Mouse (Mus musculus): ENCODE measurements at regions not wholly inside any gene's neighbourhood (a gene's known extent, or its start where the extent isn't known, plus 50 kb on each side); places are given as distances from the start of the nearest gene placed in this dataset.

DNA sequence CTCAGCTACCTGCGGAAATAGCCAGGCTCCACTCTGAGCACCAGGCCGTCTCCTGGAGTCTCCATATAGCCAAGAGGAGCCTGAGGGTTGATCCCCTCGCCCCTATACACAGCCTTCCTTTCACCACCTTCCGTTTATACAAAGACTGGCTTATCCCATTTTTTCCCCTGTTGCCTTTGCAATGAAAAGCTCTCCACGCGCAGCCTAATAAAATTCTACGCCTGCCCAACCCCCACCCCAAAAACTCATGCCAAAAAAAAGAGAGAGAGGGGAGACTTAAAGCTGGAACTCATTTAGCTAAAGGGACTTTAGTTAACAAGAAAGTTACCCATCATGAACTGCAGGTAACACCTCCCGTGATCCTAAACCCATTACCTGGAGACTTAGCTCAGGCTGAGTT lies 762.5 kb downstream of the Kcnj2 start:
- Histone ChIP-seq H3K36me3 (ENCODE audit: control insufficient read depth, insufficient read depth, low read length) (no peaks in the 10 kb centered on the region), H3K4me2 (ENCODE audit: low read length) (no peak overlapping the region), H3K4me3 (ENCODE audit: low read length) (no peak overlapping the region), H3K27me3 (replicated peaks; ENCODE audit: control insufficient read depth, insufficient read depth, low read length) (no peaks in the 10 kb centered on the region), H3K4me1 (ENCODE audit: control insufficient read depth, insufficient read depth, low read depth, low read length) (no peaks in the 10 kb centered on the region), H3K27ac (ENCODE audit: low read depth, low read length) (no peak overlapping the region), H3K9me3 (ENCODE audit: control insufficient read depth, low read length) (no peaks in the 10 kb centered on the region), H3K9ac (ENCODE audit: low read depth, low read length) (no peak overlapping the region)
- WGBS: 70% methylated on average over 8 of the region's 8 CpGs
- ATAC-seq: no peak

DNA sequence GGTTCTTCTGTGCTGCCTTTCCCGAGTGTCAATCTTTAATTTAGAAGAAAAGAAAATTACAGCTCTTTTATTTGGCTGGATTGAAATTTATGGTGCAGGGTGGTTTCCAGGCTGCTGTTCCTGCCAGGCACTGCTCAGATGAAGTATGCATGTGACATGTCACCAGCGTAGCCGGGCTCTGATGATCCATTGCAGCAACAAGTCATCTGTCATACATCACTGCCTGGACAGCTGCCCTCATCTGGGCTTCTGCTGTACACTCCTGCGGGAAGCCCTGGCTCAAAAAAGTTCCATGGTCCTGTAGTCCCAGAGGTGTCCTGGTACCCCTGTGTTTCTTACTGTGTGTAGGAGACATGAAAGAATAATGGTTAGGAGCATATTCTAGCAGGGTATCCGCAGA lies 773.0 kb downstream of the Kcnj2 start:
- no peaks in the 10 kb centered on the region for H3K9me3 ChIP-seq (ENCODE audit: control insufficient read depth, low read length)
- H3K27me3 ChIP-seq (replicated peaks; ENCODE audit: control insufficient read depth, insufficient read depth, low read length): no peaks in the 10 kb centered on the region; the same call in 1 of the 2 replicates
- ATAC-seq: no peak
- no peak overlapping the region for H3K9ac ChIP-seq (ENCODE audit: low read depth, low read length)
- H3K4me2 ChIP-seq (ENCODE audit: low read length): no peak overlapping the region
- H3K36me3 ChIP-seq (ENCODE audit: control insufficient read depth, insufficient read depth, low read length): no peaks in the 10 kb centered on the region
- H3K27ac ChIP-seq (ENCODE audit: low read depth, low read length): no peak overlapping the region
- 59% methylated on average over 5 of the region's 5 CpGs for WGBS
- H3K4me1 ChIP-seq (ENCODE audit: control insufficient read depth, insufficient read depth, low read depth, low read length): no peaks in the 10 kb centered on the region
- no peak overlapping the region for H3K4me3 ChIP-seq (ENCODE audit: low read length)

DNA sequence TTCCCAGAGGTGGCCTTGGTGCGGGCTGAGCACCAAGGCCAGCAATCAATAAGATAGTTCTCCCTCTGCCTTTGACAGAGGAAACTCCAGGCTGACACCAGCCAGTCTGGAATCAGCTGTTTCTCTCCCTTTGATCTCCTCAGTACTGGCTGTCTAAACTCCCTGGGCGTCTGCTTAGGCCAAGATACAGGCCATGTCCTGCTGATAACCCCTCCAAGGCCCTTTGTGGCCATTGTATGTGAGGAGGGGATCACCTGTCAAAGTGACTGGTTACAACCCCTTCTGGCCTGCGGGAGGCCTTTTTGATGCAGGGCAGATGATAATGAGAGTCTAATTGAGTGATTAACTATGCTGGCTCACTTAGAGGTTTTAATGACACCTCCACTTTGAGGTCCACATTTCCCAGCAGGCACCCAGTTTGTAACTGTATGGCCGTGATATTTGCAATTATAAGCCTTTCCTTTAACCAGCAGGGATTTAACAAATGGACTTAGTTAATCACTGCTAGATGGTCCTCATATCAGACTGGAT lies 777.8 kb downstream of the Kcnj2 start:
- H3K27ac ChIP-seq (ENCODE audit: low read depth, low read length): no peak overlapping the region
- H3K36me3 ChIP-seq (ENCODE audit: control insufficient read depth, insufficient read depth, low read length): no peaks in the 10 kb centered on the region
- WGBS: 25% methylated on average over 4 of the region's 4 CpGs
- no peaks in the 10 kb centered on the region for H3K9me3 ChIP-seq (ENCODE audit: control insufficient read depth, low read length)
- H3K27me3 ChIP-seq (replicated peaks; ENCODE audit: control insufficient read depth, insufficient read depth, low read length): no peaks in the 10 kb centered on the region; the same call in none of the 2 replicates
- no peak; the same call in 1 of the 2 replicates for ATAC-seq
- no peak overlapping the region for H3K4me3 ChIP-seq (ENCODE audit: low read length)
- H3K4me1 ChIP-seq (ENCODE audit: control insufficient read depth, insufficient read depth, low read depth, low read length): no peaks in the 10 kb centered on the region
- H3K9ac ChIP-seq (ENCODE audit: low read depth, low read length): no peak overlapping the region
- no peak overlapping the region for H3K4me2 ChIP-seq (ENCODE audit: low read length)

GRCm38 (mm10) chr11:111844382-111845027 lies 778.5 kb downstream of the Kcnj2 start:
- no peaks in the 10 kb centered on the region for H3K36me3 ChIP-seq (ENCODE audit: control insufficient read depth, insufficient read depth, low read length)
- no peaks in the 10 kb centered on the region for H3K9me3 ChIP-seq (ENCODE audit: control insufficient read depth, low read length)
- ATAC-seq: no peak
- H3K27ac ChIP-seq (ENCODE audit: low read depth, low read length): no peak overlapping the region
- H3K4me3 ChIP-seq (ENCODE audit: low read length): no peak overlapping the region
- no peaks in the 10 kb centered on the region for H3K4me1 ChIP-seq (ENCODE audit: control insufficient read depth, insufficient read depth, low read depth, low read length)
- no peak overlapping the region for H3K9ac ChIP-seq (ENCODE audit: low read depth, low read length)
- H3K4me2 ChIP-seq (ENCODE audit: low read length): no peak overlapping the region
- H3K27me3 ChIP-seq (replicated peaks; ENCODE audit: control insufficient read depth, insufficient read depth, low read length): no peaks in the 10 kb centered on the region; the same call in none of the 2 replicates
- 17% methylated on average over 7 of the region's 7 CpGs for WGBS

- Histone ChIP-seq H3K4me1 (ENCODE audit: control insufficient read depth, insufficient read depth, low read depth, low read length) (no peaks in the 10 kb centered on the region), H3K4me3 (ENCODE audit: low read length) (no peak overlapping the region), H3K9ac (ENCODE audit: low read depth, low read length) (no peak overlapping the region), H3K4me2 (ENCODE audit: low read length) (no peak overlapping the region), H3K27me3 (replicated peaks; ENCODE audit: control insufficient read depth, insufficient read depth, low read length) (no peaks in the 10 kb centered on the region), H3K36me3 (ENCODE audit: control insufficient read depth, insufficient read depth, low read length) (no peaks in the 10 kb centered on the region), H3K27ac (ENCODE audit: low read depth, low read length) (no peak overlapping the region), H3K9me3 (ENCODE audit: control insufficient read depth, low read length) (no peaks in the 10 kb centered on the region)
- no peak for ATAC-seq
- 84% methylated on average over 2 of the region's 2 CpGs for WGBS
These were observed 791.3 kb downstream of the Kcnj2 start for GRCm38 (mm10) chr11:111857288-111857687.

DNA sequence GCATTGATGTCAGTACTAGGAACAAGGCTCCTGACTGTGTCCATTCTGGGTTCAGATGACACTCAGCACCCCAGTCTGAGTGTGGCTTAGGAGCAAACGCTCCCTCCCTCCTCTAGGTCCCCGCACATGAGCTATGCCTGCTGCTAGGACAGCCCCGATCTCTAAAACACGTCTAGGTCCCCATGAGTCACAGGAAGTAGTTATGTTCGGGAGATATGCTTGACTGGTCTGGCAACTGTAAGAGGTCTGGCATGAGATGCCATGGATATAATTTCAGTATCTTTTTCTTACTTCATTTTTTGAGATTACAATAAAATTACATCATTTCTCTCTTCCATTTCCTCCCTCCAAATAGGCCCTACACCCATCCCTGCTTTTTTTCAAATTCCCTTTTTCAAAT lies 792.1 kb downstream of the Kcnj2 start:
- Histone ChIP-seq H3K36me3 (ENCODE audit: control insufficient read depth, insufficient read depth, low read length) (no peaks in the 10 kb centered on the region), H3K4me2 (ENCODE audit: low read length) (no peak overlapping the region), H3K9me3 (ENCODE audit: control insufficient read depth, low read length) (no peaks in the 10 kb centered on the region), H3K27me3 (replicated peaks; ENCODE audit: control insufficient read depth, insufficient read depth, low read length) (no peaks in the 10 kb centered on the region), H3K4me3 (ENCODE audit: low read length) (no peak overlapping the region), H3K27ac (ENCODE audit: low read depth, low read length) (no peak overlapping the region), H3K4me1 (ENCODE audit: control insufficient read depth, insufficient read depth, low read depth, low read length) (no peaks in the 10 kb centered on the region), H3K9ac (ENCODE audit: low read depth, low read length) (no peak overlapping the region)
- 84% methylated on average over 5 of the region's 5 CpGs for WGBS
- ATAC-seq: no peak

DNA sequence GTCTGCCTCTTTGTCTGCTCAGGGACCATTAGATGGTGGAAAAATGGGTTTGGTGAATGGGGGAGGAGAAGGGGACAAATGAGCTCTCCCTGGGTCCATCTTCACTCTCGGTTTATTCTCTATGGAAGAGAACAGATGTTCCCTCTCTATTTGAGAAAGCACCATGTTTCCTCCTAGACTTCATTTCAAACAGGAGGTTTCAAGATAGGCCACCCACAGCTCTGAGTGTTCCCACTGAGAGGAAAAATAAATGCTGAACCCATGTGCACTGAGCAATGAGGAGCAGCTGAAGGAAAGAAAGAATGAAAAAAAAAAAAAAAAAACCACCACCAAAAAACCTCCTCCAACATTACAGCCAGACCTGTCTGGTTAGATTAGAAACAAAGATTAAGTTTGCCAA lies 799.2 kb downstream of the Kcnj2 start:
- no peak for ATAC-seq
- no peak overlapping the region for H3K4me2 ChIP-seq (ENCODE audit: low read length)
- no peaks in the 10 kb centered on the region for H3K4me1 ChIP-seq (ENCODE audit: control insufficient read depth, insufficient read depth, low read depth, low read length)
- H3K36me3 ChIP-seq (ENCODE audit: control insufficient read depth, insufficient read depth, low read length): no peaks in the 10 kb centered on the region
- H3K27ac ChIP-seq (ENCODE audit: low read depth, low read length): no peak overlapping the region
- WGBS: 34% methylated on average over 1 of the region's 1 CpGs
- H3K9ac ChIP-seq (ENCODE audit: low read depth, low read length): no peak overlapping the region
- H3K4me3 ChIP-seq (ENCODE audit: low read length): no peak overlapping the region
- no peaks in the 10 kb centered on the region for H3K27me3 ChIP-seq (replicated peaks; ENCODE audit: control insufficient read depth, insufficient read depth, low read length)
- no peaks in the 10 kb centered on the region for H3K9me3 ChIP-seq (ENCODE audit: control insufficient read depth, low read length)

GRCm38 (mm10) chr11:111875406-111875805 lies 809.4 kb downstream of the Kcnj2 start:
- H3K9me3 ChIP-seq (ENCODE audit: control insufficient read depth, low read length): no peaks in the 10 kb centered on the region
- WGBS: 89% methylated on average over 4 of the region's 4 CpGs
- no peak overlapping the region for H3K4me3 ChIP-seq (ENCODE audit: low read length)
- no peaks in the 10 kb centered on the region for H3K27me3 ChIP-seq (replicated peaks; ENCODE audit: control insufficient read depth, insufficient read depth, low read length)
- ATAC-seq: no peak
- H3K4me1 ChIP-seq (ENCODE audit: control insufficient read depth, insufficient read depth, low read depth, low read length): no peaks in the 10 kb centered on the region
- no peak overlapping the region for H3K4me2 ChIP-seq (ENCODE audit: low read length)
- H3K9ac ChIP-seq (ENCODE audit: low read depth, low read length): no peak overlapping the region
- no peaks in the 10 kb centered on the region for H3K36me3 ChIP-seq (ENCODE audit: control insufficient read depth, insufficient read depth, low read length)
- no peak overlapping the region for H3K27ac ChIP-seq (ENCODE audit: low read depth, low read length)

DNA sequence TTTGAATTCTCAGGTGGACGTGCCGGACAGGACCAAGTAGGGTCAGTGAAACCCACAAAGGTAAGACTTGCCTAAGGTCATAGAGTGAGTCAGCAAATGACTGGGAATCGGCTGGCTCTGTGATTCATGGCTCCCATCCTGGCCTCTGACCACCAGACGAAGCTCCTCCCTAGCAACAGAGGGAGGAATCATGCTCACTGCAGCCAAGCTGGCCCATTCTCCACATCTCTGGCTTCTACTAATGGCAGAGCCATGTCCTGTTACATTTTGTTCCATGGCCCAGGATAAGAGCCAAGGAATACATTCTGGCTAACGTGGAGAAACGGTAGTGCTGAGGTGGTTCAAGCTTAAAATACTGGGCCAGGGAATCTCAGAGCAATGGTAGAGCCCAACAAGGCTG lies 814.2 kb downstream of the Kcnj2 start:
- Histone ChIP-seq H3K27ac (ENCODE audit: low read depth, low read length) (no peak overlapping the region), H3K36me3 (ENCODE audit: control insufficient read depth, insufficient read depth, low read length) (no peaks in the 10 kb centered on the region), H3K27me3 (replicated peaks; ENCODE audit: control insufficient read depth, insufficient read depth, low read length) (no peaks in the 10 kb centered on the region), H3K4me3 (ENCODE audit: low read length) (no peak overlapping the region), H3K9ac (ENCODE audit: low read depth, low read length) (no peak overlapping the region), H3K9me3 (ENCODE audit: control insufficient read depth, low read length) (no peaks in the 10 kb centered on the region), H3K4me2 (ENCODE audit: low read length) (no peak overlapping the region), H3K4me1 (ENCODE audit: control insufficient read depth, insufficient read depth, low read depth, low read length) (no peaks in the 10 kb centered on the region)
- ATAC-seq: no peak
- WGBS: 93% methylated on average over 6 of the region's 6 CpGs

Data from hindbrain, embryonic 16.5 days (tissue).